Mouse (Mus musculus) frontal cortex, postnatal 25 days (tissue): ENCODE measurements around the gene Lrrc8a.

Source experiments
- DNase-seq, 2 experiments: peaks; one replicate each; pipeline ENCODE4 v3.0.0; 2022; ENCODE audit warnings: low spot score in 2 of 2

The Lrrc8a gene

GRCm38 (mm10) chr2:30237199-30237880 is at the start of gene Lrrc8a:
TSS of gene Lrrc8a (plus strand) at chr2:30237715.
- peak; percentile 99 for DNase-seq

DNA sequence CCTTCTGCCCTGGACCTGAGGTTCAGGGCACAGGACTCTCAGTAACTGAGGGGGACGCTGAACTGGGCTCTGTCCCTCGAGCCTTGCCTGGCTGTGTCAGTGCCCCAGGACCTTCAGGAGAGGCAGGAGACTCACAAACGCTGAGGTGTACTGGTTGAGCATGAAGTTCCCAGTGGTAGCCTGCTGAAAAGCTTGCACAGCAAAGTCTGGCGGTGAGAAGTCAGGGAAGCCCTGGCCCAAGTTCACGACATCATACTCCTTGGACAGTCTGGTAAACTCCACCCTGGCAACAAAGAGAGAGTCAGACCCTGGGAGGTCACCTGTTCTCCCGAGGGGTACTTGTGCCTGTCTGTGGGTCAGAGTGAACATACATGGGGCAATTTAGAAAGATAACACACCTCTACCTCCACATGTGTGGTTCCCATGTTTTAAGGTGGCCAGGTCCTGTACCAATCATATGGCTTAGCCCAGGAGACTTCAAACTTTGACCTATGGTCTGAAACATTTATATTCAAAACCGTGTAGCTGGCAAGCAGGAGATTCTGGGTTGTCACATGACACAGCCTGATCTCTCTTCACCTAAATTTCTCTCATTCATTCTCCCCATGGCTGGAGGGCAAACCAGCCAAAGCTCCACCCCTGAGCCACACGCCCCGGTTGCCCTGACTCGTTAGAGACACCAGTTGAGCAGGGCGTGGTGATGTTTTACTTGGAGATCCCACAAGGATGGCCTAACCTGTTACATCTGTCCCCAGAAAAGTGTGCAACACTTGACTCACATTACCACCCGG is 45.5 kb upstream of the Lrrc8a start:
- DNase-seq = no peak

DNA sequence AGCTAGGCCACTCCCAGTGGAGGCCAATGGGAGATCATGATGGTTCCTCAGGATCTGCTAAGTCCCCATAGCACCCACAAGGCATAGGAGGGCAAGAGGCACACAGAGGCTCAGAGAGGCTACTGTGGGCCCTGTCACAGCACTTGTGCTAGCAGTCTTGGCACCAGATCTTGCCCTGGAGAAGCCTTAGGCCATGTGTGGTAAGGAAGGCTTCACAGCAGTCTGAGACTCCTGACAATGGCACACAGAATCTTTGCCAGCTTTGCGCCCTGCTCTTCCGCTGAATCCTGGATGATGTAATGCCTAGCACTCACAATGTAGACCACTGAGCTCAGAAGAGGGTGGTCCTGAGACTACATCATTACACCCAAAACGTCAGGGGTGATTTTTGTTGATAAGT is 42.9 kb upstream of the Lrrc8a start:
- DNase-seq = no peak

DNA sequence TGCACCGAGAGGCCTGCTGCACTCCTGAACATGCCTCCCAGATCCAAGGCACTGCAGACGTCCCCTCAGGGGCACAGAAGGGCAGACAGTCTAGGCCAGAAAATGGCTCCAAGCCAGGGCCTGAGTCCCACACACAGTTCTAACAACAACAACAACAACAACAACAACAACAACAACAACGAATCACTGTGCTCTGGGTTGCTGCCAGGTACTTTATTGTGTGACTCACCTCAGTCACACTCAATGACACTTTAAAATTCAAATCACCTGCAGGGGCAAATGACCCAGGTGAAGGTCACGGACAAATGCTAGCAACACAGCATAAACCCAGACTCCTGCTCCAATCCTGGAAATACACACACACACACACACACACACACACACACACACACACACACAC is 39.5 kb upstream of the Lrrc8a start:
- no peak for DNase-seq

DNA sequence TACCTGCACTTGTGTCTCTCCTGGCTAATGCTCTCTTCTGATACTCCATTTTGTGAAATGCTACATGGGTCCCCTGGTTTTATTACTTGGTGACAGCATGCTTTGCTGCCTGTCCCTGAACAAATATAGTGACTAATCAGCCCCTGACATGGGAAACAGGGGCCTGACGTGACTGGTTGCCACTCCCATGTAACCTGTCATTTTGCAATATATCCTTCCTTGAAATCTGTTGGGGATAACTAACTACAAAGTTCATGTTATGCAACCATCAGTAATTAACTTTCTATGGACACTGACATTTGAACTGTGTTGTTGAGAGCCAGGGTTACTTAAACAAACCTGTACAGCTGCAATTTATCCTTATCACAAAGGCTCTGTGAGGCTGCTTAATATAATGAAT is 37.5 kb upstream of the Lrrc8a start:
- no peak for DNase-seq

DNA sequence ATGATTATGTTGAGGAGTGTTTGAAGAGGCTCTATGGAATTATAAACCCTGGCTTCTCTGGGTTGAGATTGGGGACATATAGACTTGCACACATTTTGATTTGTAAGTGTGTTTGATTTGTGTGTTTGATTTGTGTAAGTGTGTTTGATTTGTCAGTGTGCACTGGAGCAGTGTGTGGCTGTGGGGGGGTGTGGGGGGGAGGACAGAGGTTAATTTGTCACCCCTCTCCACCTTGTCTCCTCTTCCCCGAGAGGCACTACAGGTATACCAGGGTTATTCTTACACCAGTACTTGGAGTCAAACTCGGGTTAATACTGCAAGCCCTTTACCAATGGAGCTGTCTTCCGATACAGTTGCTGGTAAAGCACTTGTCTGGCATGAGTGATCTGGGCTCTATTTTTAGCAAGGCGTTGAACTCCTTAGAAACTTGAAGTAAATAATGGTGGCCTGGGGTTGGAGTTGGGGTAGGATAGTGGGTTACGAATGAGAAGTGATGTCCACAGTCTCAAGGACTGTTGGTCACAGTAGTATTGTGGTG is 37.1 kb upstream of the Lrrc8a start:
- no peak for DNase-seq

- no peak for DNase-seq
Measured at GRCm38 (mm10) chr2:30203439-30203838, 34.1 kb upstream of the Lrrc8a start.

GRCm38 (mm10) chr2:30205255-30205628 is 32.3 kb upstream of the Lrrc8a start:
- no peak for DNase-seq

GRCm38 (mm10) chr2:30205629-30206357 is 31.7 kb upstream of the Lrrc8a start, which contains the start of gene Kyat1:
TSS of gene Kyat1 (minus strand) at chr2:30205847.
- peak; percentile 79 to 85 for DNase-seq

DNA sequence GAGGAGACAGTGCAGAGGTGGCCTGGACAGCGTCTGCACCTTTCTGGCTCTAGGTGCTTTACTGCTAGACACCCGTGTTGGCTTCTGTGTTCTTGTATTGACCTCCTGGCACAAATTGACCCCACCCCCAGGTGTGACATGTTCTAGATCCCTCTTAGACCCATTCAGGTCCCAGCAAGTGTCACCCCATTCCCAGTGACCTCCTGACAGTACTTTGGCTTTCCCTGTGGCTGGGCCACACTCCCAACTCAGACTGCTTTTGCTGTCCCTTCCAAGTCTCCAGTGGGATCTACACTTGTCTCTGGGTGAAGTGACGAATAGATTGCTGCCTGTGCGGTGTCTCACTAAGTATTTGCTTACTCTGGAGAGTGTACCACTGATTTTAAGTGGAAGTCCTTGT is 30.1 kb upstream of the Lrrc8a start:
- DNase-seq = no peak

- DNase-seq = no peak
Measured at GRCm38 (mm10) chr2:30207886-30208285, 29.6 kb upstream of the Lrrc8a start.

DNA sequence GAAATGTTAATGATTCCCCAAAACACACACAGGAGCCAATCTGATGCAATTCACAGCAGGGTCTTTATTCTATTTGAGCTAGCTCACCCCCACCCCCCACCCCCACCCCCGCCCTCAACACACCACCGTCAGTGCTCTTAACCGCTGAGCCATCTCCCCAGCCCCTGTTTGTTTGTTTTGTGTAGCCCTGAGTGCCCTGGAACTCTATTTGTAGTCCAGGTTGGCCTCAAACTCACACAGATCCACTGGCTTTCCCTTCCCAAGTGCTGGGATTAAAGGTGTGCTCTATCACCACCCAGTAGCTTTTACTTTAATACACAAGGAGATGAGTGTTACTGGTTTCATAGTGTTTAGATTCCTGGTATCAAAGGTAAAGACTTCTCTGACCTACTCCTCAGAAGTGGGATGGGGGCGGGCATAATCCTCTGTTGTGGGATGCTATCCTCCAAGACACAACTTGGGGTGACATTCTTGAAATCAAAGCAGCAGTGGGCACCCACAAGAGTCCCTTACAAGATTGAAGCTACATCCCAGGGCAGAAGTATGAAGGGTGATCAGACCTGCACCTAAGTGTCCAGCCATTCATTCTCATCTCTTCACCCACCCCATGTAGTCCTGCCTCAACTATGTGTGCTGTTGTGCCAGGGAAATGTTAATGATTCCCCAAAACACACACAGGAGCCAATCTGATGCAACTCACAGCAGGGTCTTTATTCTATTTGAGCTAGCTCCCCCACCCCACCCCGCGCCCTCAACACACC is 25.9 kb upstream of the Lrrc8a start:
- DNase-seq = no peak

GRCm38 (mm10) chr2:30212169-30212545 is 25.4 kb upstream of the Lrrc8a start:
- DNase-seq = no peak

DNA sequence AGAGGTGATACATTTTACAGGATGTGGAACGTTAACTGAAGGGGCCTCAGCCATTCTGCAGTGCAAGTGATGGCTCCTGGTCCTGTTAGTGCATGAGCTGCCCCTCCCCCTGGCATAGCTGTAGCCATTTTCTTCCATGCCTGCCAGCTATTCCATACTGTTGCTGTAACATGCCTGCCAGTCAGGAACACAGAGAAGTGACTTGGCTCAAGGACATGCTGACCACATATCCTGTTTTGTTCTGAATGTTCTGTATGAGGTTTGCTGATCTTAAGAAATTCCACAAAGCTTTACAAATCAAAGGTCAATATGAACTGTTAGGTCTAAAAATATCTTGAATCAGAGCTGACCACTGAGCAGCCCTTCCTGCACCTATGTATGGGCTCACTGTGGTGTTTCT is 24.6 kb upstream of the Lrrc8a start:
- DNase-seq = no peak

DNA sequence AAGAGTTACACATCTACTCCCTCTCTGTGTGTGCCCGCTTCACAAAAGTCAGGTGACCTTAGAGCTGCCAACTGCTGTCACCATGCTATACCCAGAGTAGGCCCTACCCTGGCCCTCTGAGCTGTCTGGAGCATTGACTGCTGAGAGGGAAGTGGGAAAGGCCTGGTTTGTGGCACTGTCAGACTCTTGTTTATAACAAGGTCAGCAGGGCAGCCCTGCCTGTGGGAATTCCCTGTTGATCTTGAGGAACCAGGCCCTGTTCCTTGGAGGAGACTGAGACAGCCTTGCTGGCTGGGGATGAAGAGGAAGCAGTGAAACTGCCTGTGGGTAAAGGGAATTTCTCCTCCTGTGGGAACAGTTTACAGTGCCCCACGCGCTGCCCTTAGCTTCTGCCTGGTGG is 22.8 kb upstream of the Lrrc8a start:
- no peak for DNase-seq

- no peak for DNase-seq
Measured at GRCm38 (mm10) chr2:30215493-30215892, 22.0 kb upstream of the Lrrc8a start.

DNA sequence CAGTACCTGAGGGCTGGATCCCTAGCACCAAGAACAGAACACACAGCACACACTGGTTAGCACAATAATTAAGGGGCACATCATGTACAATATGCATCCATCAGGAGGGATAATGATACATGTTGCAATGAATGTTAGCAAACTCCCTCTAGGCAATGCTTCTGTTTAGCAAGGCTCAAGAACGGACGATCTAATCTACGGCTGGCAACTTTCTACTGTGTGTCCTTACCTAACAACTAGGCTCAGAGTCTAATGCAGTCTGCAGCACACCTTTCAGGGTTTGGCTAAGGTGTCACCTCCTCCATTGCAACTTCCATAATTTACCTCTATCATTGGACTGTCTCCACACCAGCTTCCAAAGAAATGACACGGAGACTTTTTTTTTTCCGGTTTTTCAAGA is 21.2 kb upstream of the Lrrc8a start:
- no peak for DNase-seq

DNA sequence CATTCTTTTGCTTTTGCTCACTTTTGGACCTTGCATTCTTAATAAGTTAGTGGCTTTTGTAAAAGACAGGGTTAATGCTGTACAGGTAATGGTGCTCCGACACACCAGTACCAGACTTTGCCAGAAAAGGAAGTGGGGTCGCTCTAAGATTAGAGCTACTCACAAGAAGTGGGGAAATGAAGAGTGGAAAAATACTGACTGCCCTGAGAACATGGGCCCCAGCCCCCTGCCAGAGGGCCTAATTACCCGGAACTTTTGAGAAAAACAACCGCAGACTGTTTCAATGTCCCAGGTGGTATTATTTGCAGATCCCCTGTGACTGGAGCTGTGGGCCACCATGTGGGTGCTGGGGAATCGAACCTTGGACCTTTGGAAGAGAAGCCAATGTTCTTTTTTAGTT is 1.9 kb upstream of the Lrrc8a start:
- DNase-seq = no peak

- no peak for DNase-seq
Measured at GRCm38 (mm10) chr2:30236426-30237198, 903 bp upstream of the Lrrc8a start.

DNA sequence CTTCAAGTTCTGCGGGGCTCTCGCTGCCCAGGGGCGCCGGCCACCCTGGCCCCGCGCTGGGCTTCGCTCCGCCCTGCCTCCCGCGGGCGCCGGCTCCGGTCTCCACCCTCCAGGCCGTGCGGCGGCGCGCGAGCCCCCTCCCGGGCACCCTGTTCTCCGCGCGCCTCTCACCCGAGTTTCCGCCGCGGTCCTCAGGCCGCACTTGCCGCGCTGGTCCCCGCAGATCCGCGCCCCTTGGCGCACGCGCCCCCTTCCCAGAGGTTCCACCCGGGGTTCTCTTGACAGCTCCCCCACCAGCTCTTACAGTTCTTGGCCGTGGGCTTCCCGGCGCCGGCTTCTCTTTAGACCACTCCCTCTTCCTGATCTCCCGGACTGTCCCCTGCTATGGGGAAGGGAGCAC is 366 bp downstream of the Lrrc8a start:
- peak; percentile 35 to 39 for DNase-seq

- DNase-seq = no peak
Measured at GRCm38 (mm10) chr2:30238906-30239465, 1.5 kb downstream of the Lrrc8a start.
